Mouse (Mus musculus) fat pad, adult 2 months (tissue): ENCODE measurements at regions not wholly inside any gene's neighbourhood (a gene's known extent, or its start where the extent isn't known, plus 50 kb on each side); places are given as distances from the start of the nearest gene placed in this dataset.
A peak's percentile ranks its signal among the peaks of the same experiment; 100 is the strongest.

Experiments
- DNase-seq: peaks from one replicate; pipeline ENCODE4 v3.0.0-alpha.2; 2011; ENCODE audit warnings: low read depth, low spot score; ENCODE audit errors: extremely low read depth

DNA sequence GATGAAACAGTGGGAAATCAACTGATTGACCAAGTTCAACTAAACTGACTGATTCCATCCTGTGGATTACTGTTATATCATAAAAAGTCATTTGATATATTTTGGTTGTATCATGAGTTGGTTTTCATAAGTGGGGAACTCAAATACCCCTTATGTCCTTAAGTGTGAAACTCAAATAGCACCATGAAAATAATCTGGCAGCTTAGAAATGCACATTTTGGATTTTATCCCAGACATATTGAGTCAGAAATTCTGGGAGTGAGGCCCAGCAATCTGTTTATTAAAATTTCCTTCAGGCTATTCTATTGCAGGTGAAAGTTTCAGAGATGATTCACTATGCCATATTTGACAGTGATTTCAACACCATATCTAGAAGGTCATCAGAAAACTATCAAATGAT is 1573.7 kb downstream of the Pcdh9 start:
- DNase-seq, result peak; percentile 5

DNA sequence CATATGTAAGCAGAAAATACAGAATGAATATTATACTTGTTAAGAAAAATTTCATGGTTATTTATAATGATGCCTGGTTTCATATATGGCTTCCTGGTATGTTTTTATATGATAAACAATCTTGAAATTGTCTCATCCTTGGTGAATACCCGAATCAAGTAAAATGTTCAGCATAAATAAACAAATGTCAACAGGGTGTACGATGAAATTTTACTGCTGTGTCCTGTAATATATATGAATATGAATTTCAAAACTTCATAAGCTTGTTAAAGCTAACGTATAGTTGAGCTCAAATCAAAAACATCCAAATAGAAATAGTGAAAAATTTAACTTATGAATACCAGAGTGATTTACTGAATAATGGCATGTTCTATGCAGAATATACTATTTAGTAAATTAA is 1586.5 kb downstream of the Pcdh9 start:
- DNase-seq, result no peak

DNA sequence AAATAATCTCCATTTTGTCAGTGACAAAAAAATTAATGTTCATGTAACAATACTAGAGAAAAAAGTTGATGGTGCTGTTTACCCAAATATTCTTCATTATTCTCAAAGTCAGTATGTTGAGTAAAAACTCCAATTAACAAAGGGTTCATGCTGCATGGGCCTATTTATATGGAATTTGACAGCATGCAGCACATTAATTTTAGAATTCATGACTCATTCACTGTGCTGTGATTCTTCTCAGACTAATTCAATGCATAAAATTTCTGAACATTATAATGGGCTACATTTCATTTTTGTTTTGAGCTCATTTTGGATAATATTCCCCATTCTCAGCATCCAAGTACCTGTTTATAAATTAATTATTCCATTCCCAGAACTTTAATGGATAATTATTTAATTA is 1619.3 kb downstream of the Pcdh9 start:
- no peak for DNase-seq

GRCm38 (mm10) chr14:92222746-92223145 is 1667.7 kb downstream of the Pcdh9 start:
- DNase-seq, result no peak
